Mouse (Mus musculus) testis, adult 2 months (tissue): ENCODE measurements around the gene Rgl2. TPM values are rescaled to one million over a fixed set of nuclear protein-coding genes. Genes with fewer than 3 reads are reported as not detected.

Source experiments
- H3K27ac ChIP-seq: fragments of 200-500 bp; 2 replicates; pipeline ENCODE4 v1.5.1; 2012; ENCODE audit warnings: low read depth, low read length; ENCODE audit not compliant: control insufficient read depth, insufficient read depth
- H3K27me3 ChIP-seq: fragments of 200-500 bp; 2 replicates; pipeline ENCODE4 v1.6.1; 2012; ENCODE audit warnings: mild to moderate bottlenecking, low read length, moderate library complexity; ENCODE audit not compliant: control insufficient read depth, insufficient read depth
- H3K36me3 ChIP-seq: fragments of 200-500 bp; 2 replicates; pipeline ENCODE4 v1.6.1; 2012; ENCODE audit warnings: mild to moderate bottlenecking, low read length; ENCODE audit not compliant: control insufficient read depth, insufficient read depth
- H3K4me1 ChIP-seq: fragments of 200-500 bp; 2 replicates; pipeline ENCODE4 v1.6.1; 2012; ENCODE audit warnings: low read length; ENCODE audit not compliant: control insufficient read depth, insufficient read depth
- H3K4me3 ChIP-seq: fragments of 200-500 bp; 2 replicates; pipeline ENCODE4 v1.5.1; 2012; ENCODE audit warnings: low read depth, mild to moderate bottlenecking, low read length, moderate library complexity, mixed read lengths; ENCODE audit not compliant: control insufficient read depth
- CTCF ChIP-seq: fragments of 200-500 bp; IDR thresholded peaks from 2 replicates; pipeline ENCODE4 v1.5.1; 2012; ENCODE audit warnings: low read depth, mild to moderate bottlenecking, inconsistent platforms, low read length, moderate library complexity; ENCODE audit not compliant: control insufficient read depth, insufficient read depth, insufficient replicate concordance
- POLR2A ChIP-seq: fragments of 200-500 bp; IDR thresholded peaks from 2 replicates; pipeline ENCODE4 v1.6.1; 2012; ENCODE audit warnings: low read depth, mild to moderate bottlenecking, inconsistent platforms, low read length, moderate library complexity; ENCODE audit not compliant: control insufficient read depth
- polyA plus RNA-seq: library from polyadenylated mRNA; depleted of rRNA; stranded (reverse); fragments of >200 nt; gene quantifications from 2 replicates; pipeline ENCODE4 v1.2.3, GENCODE M21; 2012

Rgl2 gene
- polyA plus RNA-seq, 1 experiment: 93.0 TPM

DNA sequence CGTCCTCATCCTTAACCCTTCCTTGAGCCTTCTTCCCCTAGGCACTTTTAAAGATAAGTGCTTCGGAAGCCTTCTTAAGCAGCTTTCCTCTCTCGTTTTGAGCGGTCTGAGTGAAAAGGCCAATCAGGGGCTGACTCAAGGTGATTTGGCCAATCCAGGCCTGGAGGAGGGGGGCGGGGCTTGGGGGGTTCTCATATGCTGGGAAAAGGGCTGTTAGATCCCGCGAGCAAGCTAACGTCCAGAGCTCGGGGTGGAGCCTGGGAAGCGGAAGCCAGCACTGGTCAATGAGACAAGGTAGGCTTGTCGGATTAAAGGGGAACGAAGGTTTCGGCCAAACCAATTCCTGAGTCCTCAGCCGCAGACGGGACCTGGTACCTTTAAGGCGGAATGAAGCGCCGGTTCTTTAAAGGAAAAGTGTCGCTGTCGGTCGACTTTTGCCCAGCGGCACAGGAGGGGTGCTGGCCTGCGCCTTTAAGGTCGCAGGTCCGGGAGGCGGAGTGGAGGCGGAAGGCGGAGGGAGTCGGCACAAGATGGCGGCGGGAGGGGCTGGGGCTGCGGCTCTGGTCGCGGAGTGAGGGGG, 13.6 kb upstream of the Rgl2 start, which contains the start of the genes Tapbp and Zbtb22:
Gene Tapbp, plus strand, starts transcription at position 229 of the 580 bp plus-strand sequence.
Gene Zbtb22, plus strand, starts transcription at position 234 of the 580 bp plus-strand sequence.
- TF ChIP-seq POLR2A (peak; percentile 11; the same call in 1 of the 2 replicates), CTCF (no peak)
- H3K27ac ChIP-seq: peak within 1 kb of the TSS; percentile 87
- peaks cover 47% of the 10 kb centered on the region for H3K4me1 ChIP-seq
- peaks cover 11% of the 10 kb centered on the region for H3K36me3 ChIP-seq
- no peaks in the 10 kb centered on the region for H3K27me3 ChIP-seq
- H3K4me3 ChIP-seq: peak within 1 kb of the TSS; percentile 92

DNA sequence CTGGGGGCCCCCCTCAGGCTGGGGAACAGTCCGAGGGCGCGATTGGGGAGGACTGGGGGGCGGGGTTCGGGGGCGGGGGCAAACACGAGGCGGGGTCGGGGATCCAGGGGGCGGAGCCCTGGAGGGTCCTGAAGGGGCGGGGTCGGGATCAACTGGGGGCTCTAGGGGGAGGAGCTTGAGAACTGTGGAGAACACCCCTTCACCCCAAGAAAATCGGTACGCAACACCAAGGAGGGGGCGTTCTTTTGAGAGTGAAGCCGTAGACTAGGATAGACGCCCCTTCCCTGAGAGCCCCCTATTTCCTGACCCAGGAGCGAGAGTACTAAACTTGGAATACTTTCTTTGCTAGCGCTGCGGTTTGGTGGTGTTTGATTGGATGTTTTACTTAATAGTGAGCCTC, 13.0 kb upstream of the Rgl2 start:
- TF ChIP-seq CTCF (no peak), POLR2A (no peak)
- H3K27me3 ChIP-seq: no peaks in the 10 kb centered on the region
- peak overlapping the region; percentile 83 for H3K27ac ChIP-seq
- peak overlapping the region; percentile 92 for H3K4me3 ChIP-seq
- peaks cover 47% of the 10 kb centered on the region for H3K4me1 ChIP-seq
- H3K36me3 ChIP-seq: peaks cover 8% of the 10 kb centered on the region

DNA sequence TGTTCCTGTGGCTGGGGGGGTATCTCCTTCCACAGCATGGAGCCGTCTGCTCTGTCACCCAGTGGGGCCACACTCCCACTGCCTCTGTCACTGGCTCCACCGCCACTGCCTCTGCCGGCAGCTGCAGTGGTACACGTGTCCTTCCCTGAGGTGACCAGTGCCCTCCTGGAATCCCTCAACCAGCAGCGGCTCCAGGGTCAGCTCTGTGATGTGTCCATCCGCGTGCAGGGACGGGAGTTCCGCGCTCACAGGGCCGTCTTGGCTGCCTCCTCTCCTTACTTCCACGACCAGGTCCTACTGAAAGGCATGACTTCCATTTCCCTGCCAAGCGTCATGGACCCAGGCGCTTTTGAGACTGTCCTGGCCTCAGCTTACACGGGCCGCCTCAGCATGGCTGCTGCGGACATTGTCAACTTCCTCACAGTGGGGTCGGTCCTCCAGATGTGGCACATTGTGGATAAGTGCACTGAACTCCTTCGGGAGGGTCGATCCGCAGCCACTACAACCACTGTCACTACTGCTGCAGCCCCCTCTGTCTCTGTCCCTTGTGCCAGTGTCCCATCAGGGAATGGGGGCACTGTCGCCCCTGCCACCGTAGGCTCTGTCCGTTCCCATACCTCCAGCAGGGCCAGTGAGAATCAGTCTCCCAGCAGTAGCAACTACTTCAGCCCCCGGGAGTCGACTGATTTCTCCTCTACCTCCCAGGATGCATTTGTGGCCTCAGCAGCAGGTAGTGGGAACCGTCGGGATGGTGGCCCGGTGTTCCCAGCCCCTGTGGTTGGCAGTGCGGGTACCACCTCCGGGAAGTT, 12.3 kb upstream of the Rgl2 start:
- Histone ChIP-seq H3K27ac (peak overlapping the region; percentile 83), H3K4me3 (peak overlapping the region; percentile 92), H3K27me3 (no peaks in the 10 kb centered on the region), H3K4me1 (peaks cover 45% of the 10 kb centered on the region), H3K36me3 (peaks cover 6% of the 10 kb centered on the region)
- 0 out of 2 replicates have a peak, but pooled peaks have one; percentile 0 for TF ChIP-seq CTCF
- no peak; the same call in 1 of the 2 replicates for TF ChIP-seq POLR2A

DNA sequence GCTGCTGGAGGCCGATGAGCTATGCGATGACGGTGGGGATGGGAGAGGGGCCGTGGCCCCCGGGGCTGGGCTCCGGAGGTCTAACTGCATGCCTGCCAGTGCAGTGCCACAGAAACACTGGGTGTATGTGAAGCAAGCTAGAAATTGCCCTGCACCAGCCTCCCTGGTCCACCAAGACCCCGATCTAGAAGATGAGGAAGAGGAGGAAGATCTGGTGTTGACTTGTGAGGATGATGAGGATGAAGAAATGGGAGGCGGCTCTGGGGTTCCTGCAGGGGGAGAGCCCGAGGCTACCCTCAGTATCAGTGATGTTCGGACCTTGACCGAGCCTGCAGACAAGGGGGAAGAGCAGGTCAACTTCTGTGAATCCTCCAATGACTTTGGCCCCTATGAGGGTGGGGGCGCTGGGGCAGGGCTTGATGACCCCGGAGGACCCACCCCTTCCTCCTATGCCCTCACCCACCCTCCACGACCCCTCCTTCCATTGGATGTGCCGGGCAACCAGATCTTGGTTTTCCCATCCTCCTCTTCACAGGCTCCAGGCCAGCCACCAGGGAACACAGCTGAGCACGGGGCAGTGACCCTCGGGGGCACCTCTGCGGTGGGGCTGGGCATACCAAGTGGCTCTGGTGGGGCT, 11.6 kb upstream of the Rgl2 start:
- H3K27ac ChIP-seq: peak overlapping the region; percentile 19; the same call in 1 of the 2 replicates
- TF ChIP-seq POLR2A (no peak), CTCF (no peak)
- H3K36me3 ChIP-seq: peaks cover 4% of the 10 kb centered on the region; the same call in 1 of the 2 replicates
- no peaks in the 10 kb centered on the region for H3K27me3 ChIP-seq
- peaks cover 43% of the 10 kb centered on the region for H3K4me1 ChIP-seq
- peak overlapping the region; percentile 92 for H3K4me3 ChIP-seq

DNA sequence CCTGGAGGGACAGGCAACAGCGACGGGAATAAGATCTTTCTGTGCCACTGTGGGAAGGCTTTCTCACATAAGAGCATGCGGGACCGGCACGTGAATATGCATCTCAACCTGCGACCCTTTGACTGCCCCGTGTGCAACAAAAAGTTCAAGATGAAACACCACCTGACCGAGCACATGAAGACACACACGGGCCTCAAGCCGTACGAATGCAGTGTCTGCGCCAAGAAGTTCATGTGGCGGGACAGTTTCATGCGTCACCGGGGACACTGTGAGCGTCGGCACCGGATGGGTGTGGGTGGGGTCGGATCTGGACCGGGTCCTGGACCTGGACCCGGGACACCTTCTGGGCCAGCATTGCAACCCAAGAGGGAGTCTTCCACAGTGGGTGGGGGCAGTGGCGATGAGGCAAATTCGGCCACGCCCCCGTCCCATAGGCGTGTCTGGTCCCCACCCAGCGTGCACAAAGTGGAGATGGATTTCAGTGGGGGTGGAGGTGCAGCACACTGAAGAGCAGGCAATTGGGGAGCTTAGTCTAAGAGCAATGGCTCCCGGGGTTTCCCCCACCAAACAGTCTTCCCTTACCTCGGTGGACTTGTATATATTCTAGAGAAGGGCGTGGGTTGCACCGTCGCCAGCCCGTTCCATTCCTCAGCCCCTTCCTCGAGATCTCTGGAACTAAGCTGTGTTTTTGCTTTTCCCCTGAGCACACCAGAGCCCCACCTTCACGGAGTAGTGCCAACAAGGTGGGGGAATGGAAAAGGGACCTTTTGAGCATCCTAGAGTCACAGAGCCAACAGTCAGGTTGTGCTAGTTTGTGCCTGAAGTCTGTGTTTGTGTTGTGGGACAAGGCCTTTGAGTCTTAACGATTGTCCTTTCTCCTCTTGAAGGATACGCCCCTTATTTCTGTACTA, 10.8 kb upstream of the Rgl2 start:
- Histone ChIP-seq H3K27me3 (no peaks in the 10 kb centered on the region), H3K4me1 (peaks cover 43% of the 10 kb centered on the region), H3K36me3 (peaks cover 4% of the 10 kb centered on the region; the same call in 1 of the 2 replicates), H3K27ac (peak overlapping the region; percentile 63), H3K4me3 (peak overlapping the region; percentile 92)
- TF ChIP-seq CTCF (no peak), POLR2A (no peak; the same call in 1 of the 2 replicates)
